Mouse (Mus musculus) hindbrain, embryonic 10.5 days (tissue): ENCODE results near the gene Clec1a. TPM values are rescaled to one million over a fixed set of nuclear protein-coding genes. Genes with fewer than 3 reads are reported as not detected.

ENCODE experiments used
- DNase-seq: peaks from one replicate; pipeline ENCODE4 v3.0.0-alpha.2; 2017; ENCODE audit warnings: low spot score
- H3K27ac ChIP-seq: fragments of 300-500 bp; sonication (generic); 2 replicates; pipeline ENCODE4 v1.5.1; 2016; ENCODE audit warnings: mild to moderate bottlenecking, moderate library complexity
- H3K27me3 ChIP-seq: fragments of 300-500 bp; sonication (generic); 2 replicates; pipeline ENCODE4 v1.6.1; 2016; ENCODE audit warnings: mild to moderate bottlenecking; ENCODE audit not compliant: poor library complexity, insufficient read depth, severe bottlenecking
- H3K36me3 ChIP-seq: fragments of 300-500 bp; sonication (generic); 2 replicates; pipeline ENCODE4 v1.6.1; 2016; ENCODE audit warnings: mild to moderate bottlenecking, moderate library complexity
- H3K4me1 ChIP-seq: fragments of 300-500 bp; sonication (generic); replicated peaks from 2 replicates; pipeline ENCODE4 v1.6.1; 2016; ENCODE audit warnings: mild to moderate bottlenecking
- H3K4me3 ChIP-seq: fragments of 300-500 bp; sonication (generic); 2 replicates; pipeline ENCODE4 v1.5.1; 2016; ENCODE audit warnings: mild to moderate bottlenecking, moderate library complexity
- H3K9me3 ChIP-seq: fragments of 300-500 bp; sonication (generic); 2 replicates; pipeline ENCODE4 v1.6.1; 2016; ENCODE audit warnings: mild to moderate bottlenecking, moderate library complexity
- WGBS: fragments of 180-500 bp; shearing (Covaris S2); methylation state at CpG from one replicate; pipeline ENCODE4 v1.1.7; 2016; 5-methylcytosine and 5-hydroxymethylcytosine counted together
- polyA plus RNA-seq: library from polyadenylated mRNA; unstranded; fragments of >200 nt; fragmentation: Nextera tagmentation; extraction: Ambion mirVana; gene quantifications from 2 replicates; pipeline ENCODE4 v1.2.1, GENCODE M21; 2016

The Clec1a gene
- polyA plus RNA-seq, 1 experiment from 2014 or later, result 0.46 TPM

GRCm38 (mm10) chr6:129427281-129427680 is 24.5 kb downstream of the Clec1a start:
- Histone ChIP-seq H3K36me3 (no peaks in the 10 kb centered on the region), H3K9me3 (no peaks in the 10 kb centered on the region), H3K27me3 (no peaks in the 10 kb centered on the region), H3K27ac (no peak overlapping the region), H3K4me3 (no peak overlapping the region), H3K4me1 (no peaks in the 10 kb centered on the region)
- no peak for DNase-seq
- 80% methylated on average over 4 of the region's 4 CpGs for WGBS

- 47% methylated on average over 5 of the region's 5 CpGs for WGBS
- Histone ChIP-seq H3K27ac (no peak overlapping the region), H3K4me3 (no peak overlapping the region), H3K36me3 (no peaks in the 10 kb centered on the region), H3K4me1 (no peaks in the 10 kb centered on the region), H3K27me3 (no peaks in the 10 kb centered on the region), H3K9me3 (no peaks in the 10 kb centered on the region)
- no peak for DNase-seq
Observed at GRCm38 (mm10) chr6:129425812-129426211, 26.0 kb downstream of the Clec1a start.

- Histone ChIP-seq H3K4me1 (no peaks in the 10 kb centered on the region), H3K4me3 (no peak overlapping the region), H3K36me3 (no peaks in the 10 kb centered on the region), H3K9me3 (no peaks in the 10 kb centered on the region), H3K27me3 (no peaks in the 10 kb centered on the region), H3K27ac (no peak overlapping the region)
- no peak for DNase-seq
- 84% methylated on average over 5 of the region's 5 CpGs for WGBS
Observed at GRCm38 (mm10) chr6:129425217-129425616, 26.6 kb downstream of the Clec1a start.

- peak; percentile 73 for DNase-seq
- H3K27ac ChIP-seq, result no peak overlapping the region
- H3K4me1 ChIP-seq, result no peaks in the 10 kb centered on the region
- H3K4me3 ChIP-seq, result no peak overlapping the region
- H3K9me3 ChIP-seq, result no peaks in the 10 kb centered on the region
- no peaks in the 10 kb centered on the region for H3K36me3 ChIP-seq
- H3K27me3 ChIP-seq, result no peaks in the 10 kb centered on the region
- WGBS, result 10% methylated on average over 1 of the region's 1 CpGs
Observed at GRCm38 (mm10) chr6:129423734-129424072, 28.1 kb downstream of the Clec1a start.

- no peak overlapping the region for H3K27ac ChIP-seq
- 76% methylated on average over 4 of the region's 4 CpGs for WGBS
- no peak for DNase-seq
- no peaks in the 10 kb centered on the region for H3K36me3 ChIP-seq
- no peak overlapping the region for H3K4me3 ChIP-seq
- H3K9me3 ChIP-seq, result no peaks in the 10 kb centered on the region
- no peaks in the 10 kb centered on the region for H3K4me1 ChIP-seq
- no peaks in the 10 kb centered on the region for H3K27me3 ChIP-seq
Observed at GRCm38 (mm10) chr6:129423040-129423733, 28.6 kb downstream of the Clec1a start.

- 92% methylated on average over 3 of the region's 3 CpGs for WGBS
Observed at GRCm38 (mm10) chr6:129422311-129422710, 29.5 kb downstream of the Clec1a start.

GRCm38 (mm10) chr6:129414177-129414576 is 37.6 kb downstream of the Clec1a start:
- WGBS, result 88% methylated on average over 1 of the region's 1 CpGs
- Histone ChIP-seq H3K4me3 (no peak overlapping the region), H3K4me1 (no peaks in the 10 kb centered on the region), H3K27ac (no peak overlapping the region), H3K27me3 (no peaks in the 10 kb centered on the region), H3K36me3 (no peaks in the 10 kb centered on the region), H3K9me3 (no peaks in the 10 kb centered on the region)
- DNase-seq, result no peak

More at GRCm38 (mm10) chr6:129422311-129422710, 29.5 kb downstream of the Clec1a start:
- no peaks in the 10 kb centered on the region for H3K9me3 ChIP-seq
- H3K4me3 ChIP-seq, result no peak overlapping the region
- H3K27me3 ChIP-seq, result no peaks in the 10 kb centered on the region
- no peaks in the 10 kb centered on the region for H3K36me3 ChIP-seq
- no peak for DNase-seq
- no peak overlapping the region for H3K27ac ChIP-seq
- no peaks in the 10 kb centered on the region for H3K4me1 ChIP-seq

GRCm38 (mm10) chr6:129408562-129408961 is 43.2 kb downstream of the Clec1a start, which contains the start of gene Clec9a:
TSS of gene Clec9a (plus strand) at chr6:129408862.
- DNase-seq, result no peak
- no peaks in the 10 kb centered on the region for H3K4me1 ChIP-seq
- 83% methylated on average over 2 of the region's 2 CpGs for WGBS
- no peak within 1 kb of the TSS for H3K4me3 ChIP-seq
- H3K27me3 ChIP-seq, result no peaks in the 10 kb centered on the region
- no peaks in the 10 kb centered on the region for H3K36me3 ChIP-seq
- H3K9me3 ChIP-seq, result no peaks in the 10 kb centered on the region
- H3K27ac ChIP-seq, result no peak within 1 kb of the TSS

- Histone ChIP-seq H3K9me3 (no peaks in the 10 kb centered on the region), H3K27me3 (no peaks in the 10 kb centered on the region), H3K4me3 (no peak overlapping the region), H3K27ac (no peak overlapping the region), H3K36me3 (no peaks in the 10 kb centered on the region), H3K4me1 (no peaks in the 10 kb centered on the region)
- no peak for DNase-seq
- 56% methylated on average over 2 of the region's 2 CpGs for WGBS
Observed at GRCm38 (mm10) chr6:129407324-129407723, 44.5 kb downstream of the Clec1a start.

GRCm38 (mm10) chr6:129405999-129406398 is 45.8 kb downstream of the Clec1a start:
- Histone ChIP-seq H3K9me3 (no peaks in the 10 kb centered on the region), H3K4me3 (no peak overlapping the region), H3K36me3 (no peaks in the 10 kb centered on the region), H3K27me3 (no peaks in the 10 kb centered on the region), H3K4me1 (no peaks in the 10 kb centered on the region), H3K27ac (no peak overlapping the region)
- DNase-seq, result no peak

GRCm38 (mm10) chr6:129403391-129403790 is 48.4 kb downstream of the Clec1a start:
- Histone ChIP-seq H3K4me3 (no peak overlapping the region), H3K36me3 (no peaks in the 10 kb centered on the region), H3K9me3 (no peaks in the 10 kb centered on the region), H3K27me3 (no peaks in the 10 kb centered on the region), H3K27ac (no peak overlapping the region), H3K4me1 (no peaks in the 10 kb centered on the region)
- 85% methylated on average over 6 of the region's 6 CpGs for WGBS
- no peak for DNase-seq

- WGBS, result 96% methylated on average over 2 of the region's 2 CpGs
- Histone ChIP-seq H3K4me3 (no peak overlapping the region), H3K27ac (no peak overlapping the region), H3K36me3 (no peaks in the 10 kb centered on the region), H3K9me3 (no peaks in the 10 kb centered on the region), H3K4me1 (no peaks in the 10 kb centered on the region), H3K27me3 (no peaks in the 10 kb centered on the region)
- DNase-seq, result no peak
Observed at GRCm38 (mm10) chr6:129402404-129402803, 49.4 kb downstream of the Clec1a start.

GRCm38 (mm10) chr6:129399945-129400344 is 51.9 kb downstream of the Clec1a start:
- no peak for DNase-seq
- no peaks in the 10 kb centered on the region for H3K9me3 ChIP-seq
- no peak overlapping the region for H3K4me3 ChIP-seq
- 77% methylated on average over 6 of the region's 6 CpGs for WGBS
- no peaks in the 10 kb centered on the region for H3K36me3 ChIP-seq
- no peaks in the 10 kb centered on the region for H3K27me3 ChIP-seq
- H3K4me1 ChIP-seq, result no peaks in the 10 kb centered on the region
- no peak overlapping the region for H3K27ac ChIP-seq

- DNase-seq, result no peak
- Histone ChIP-seq H3K27ac (no peak within 1 kb of the TSS), H3K36me3 (no peaks in the 10 kb centered on the region), H3K4me3 (no peak within 1 kb of the TSS), H3K9me3 (no peaks in the 10 kb centered on the region), H3K4me1 (no peaks in the 10 kb centered on the region), H3K27me3 (no peaks in the 10 kb centered on the region)
- WGBS, result 85% methylated on average over 8 of the region's 8 CpGs
Observed at GRCm38 (mm10) chr6:129396997-129397396, 54.8 kb downstream of the Clec1a start, which contains the start of gene Clec1b. TSS of gene Clec1b (plus strand) at chr6:129397297.
